Mouse (Mus musculus) brain, embryonic 14.5 days (tissue): ENCODE measurements around the gene Car10.

ENCODE experiments used
- CTCF ChIP-seq: fragments of 200-500 bp; IDR thresholded peaks from 2 replicates; pipeline ENCODE4 v1.5.1; 2012; ENCODE audit warnings: inconsistent platforms, mild to moderate bottlenecking, moderate library complexity, borderline replicate concordance; ENCODE audit not compliant: insufficient read depth, insufficient read length; ENCODE audit errors: extremely low read depth
- POLR2A ChIP-seq: fragments of 200-500 bp; IDR thresholded peaks from 2 replicates; pipeline ENCODE4 v1.6.1; 2012; ENCODE audit warnings: mild to moderate bottlenecking, inconsistent platforms, borderline replicate concordance; ENCODE audit not compliant: poor library complexity, insufficient read depth, insufficient read length, severe bottlenecking; ENCODE audit errors: extremely low read depth

DNA sequence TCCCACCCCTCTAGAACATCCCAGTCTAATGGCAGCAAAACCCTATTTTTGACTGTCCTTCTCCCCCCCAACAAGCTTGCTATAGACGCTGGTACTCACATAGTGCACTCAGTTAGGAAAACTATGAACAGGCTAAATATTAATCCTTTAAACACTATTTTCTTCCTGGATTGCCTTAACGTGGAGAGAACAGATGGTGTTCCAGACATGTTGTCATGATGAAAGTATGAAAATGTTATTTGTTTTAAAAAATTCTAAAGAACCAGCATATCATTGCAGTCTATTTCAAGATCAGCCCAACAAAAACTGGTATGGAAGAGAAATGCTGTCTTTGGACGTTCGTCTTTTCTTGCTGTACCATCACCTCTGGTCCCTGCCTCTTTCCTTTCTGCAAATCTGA lies 368.4 kb downstream of the Car10 start:
- TF ChIP-seq CTCF (no peak), POLR2A (no peak)
